Mouse (Mus musculus): ENCODE measurements around the gene Tarsl2. TPM values are rescaled to one million over a fixed set of nuclear protein-coding genes. Genes with fewer than 3 reads are reported as not detected.

The Tarsl2 gene
- polyA plus RNA-seq, 1 experiment from 2014 or later, result 15.4 TPM

DNA sequence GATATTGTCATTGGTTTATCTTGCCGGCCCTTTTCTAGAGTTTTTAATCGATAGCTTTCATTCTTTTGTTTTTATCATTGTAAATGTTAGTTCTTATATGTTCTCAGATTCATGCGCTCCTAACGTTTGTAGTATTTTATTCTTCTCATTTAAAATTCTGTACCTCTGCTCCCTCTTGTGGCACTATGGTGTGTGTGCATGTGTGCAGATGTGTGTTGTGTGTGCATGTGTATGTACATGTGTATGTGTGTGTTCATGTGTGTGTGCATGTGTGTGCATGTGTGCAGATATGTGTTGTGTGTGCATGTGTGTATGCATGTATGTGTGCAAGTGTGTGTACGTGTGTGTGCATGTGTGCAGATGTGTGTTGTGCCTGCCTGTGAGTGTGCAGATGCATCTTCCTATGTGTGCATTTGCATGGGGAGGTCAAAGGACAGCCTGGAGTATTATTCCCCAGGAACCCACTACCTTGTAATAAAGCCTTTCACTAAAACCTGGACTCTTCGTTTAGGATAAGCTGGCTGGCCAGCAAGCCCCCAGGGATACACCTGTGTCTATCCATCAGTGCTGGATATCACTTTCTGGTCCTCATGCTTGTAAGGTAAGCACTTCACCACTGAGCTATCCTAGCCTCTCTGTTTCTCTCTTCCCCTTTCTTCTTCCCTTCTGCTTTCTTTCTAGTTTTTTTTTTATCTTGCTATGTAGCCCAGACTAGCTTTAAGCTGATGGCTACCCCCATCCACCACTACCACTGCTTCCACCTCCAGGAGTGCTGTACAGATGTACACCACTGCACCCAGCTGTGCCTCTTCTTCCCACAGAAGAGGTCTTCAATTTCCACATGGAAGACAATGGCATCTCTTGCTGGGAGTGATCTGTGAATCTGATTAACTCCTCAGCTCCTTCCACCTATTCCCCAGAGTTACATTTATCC lies 2.1 kb upstream of the Tarsl2 start:
- Histone ChIP-seq H3K9ac (ENCODE audit: low read depth, low read length) (no peak overlapping the region), H3K4me2 (ENCODE audit: low read depth, low read length) (no peak overlapping the region), H3K4me3 (ENCODE audit: low read depth, low read length) (no peak overlapping the region), H3K27ac (replicated peaks; ENCODE audit: low read depth, low read length) (no peak overlapping the region), H3K36me3 (ENCODE audit: control insufficient read depth, insufficient read depth, low read length) (no peaks in the 10 kb centered on the region), H3K4me1 (ENCODE audit: control insufficient read depth, insufficient read depth, low read length) (no peaks in the 10 kb centered on the region; the same call in 1 of the 2 replicates), H3K9me3 (ENCODE audit: control insufficient read depth, low read length) (no peaks in the 10 kb centered on the region), H3K27me3 (replicated peaks; ENCODE audit: control insufficient read depth, insufficient read depth, low read length) (no peaks in the 10 kb centered on the region)
- ATAC-seq (ENCODE audit: low read depth) (no peak), DNase-seq (ENCODE audit: low spot score) (peak; percentile 25)
- 73% methylated on average over 6 of the region's 6 CpGs for WGBS

DNA sequence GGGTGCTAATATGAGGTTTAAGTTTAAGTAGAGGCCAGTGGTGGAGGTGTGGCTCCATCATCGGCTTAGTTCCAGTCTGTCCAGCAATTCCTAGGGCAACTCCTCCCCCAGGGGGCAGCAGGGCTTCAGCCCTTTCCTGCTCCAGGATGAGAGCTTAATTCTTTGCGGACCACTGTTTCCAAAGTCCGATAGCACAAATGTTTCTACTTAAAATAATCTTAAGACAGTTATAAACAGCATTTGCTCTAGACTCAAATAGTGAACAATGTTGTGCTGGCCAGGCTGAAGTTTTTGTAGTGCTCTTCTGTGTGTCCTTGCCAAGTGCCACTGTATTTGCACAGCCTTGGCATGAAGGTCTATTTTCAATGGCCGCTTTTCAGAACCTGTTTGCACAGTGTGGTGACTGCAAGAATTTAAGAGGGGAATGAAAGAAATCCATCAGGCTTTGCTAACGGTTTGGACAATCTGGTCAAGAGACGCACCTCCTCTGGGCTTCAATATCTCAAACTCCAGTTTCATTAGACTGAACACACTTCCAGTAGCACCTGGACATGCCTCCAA lies 757 bp upstream of the Tarsl2 start:
- no peak for ATAC-seq (ENCODE audit: low read depth)
- peaks cover 6% of the 10 kb centered on the region for H3K36me3 ChIP-seq (ENCODE audit: control insufficient read depth, insufficient read depth, low read length)

DNA sequence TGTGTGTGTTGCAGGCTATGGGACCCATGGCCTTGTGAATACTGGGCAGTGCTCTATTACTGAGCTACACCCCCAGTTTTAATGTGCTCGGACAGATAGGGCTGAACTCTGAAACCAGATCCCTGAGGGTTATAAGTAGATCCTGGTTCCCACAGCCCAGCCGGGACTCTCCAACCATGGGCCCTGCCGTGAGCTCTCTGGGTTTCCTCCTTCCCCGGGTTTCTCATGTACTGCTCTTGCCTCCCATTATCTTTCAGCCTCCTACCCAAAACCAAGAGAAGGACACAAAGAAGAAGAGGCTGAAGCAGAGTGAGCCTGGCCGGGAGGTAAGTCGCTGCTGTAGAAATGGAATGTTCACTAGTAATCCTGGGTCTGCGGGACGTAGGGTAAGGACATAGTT lies 1.3 kb downstream of the Tarsl2 start:
- H3K4me3 ChIP-seq (ENCODE audit: low read depth, low read length), result no peak overlapping the region
- no peak overlapping the region for H3K9ac ChIP-seq (ENCODE audit: low read depth, low read length)
- 78% methylated on average over 8 of the region's 8 CpGs for WGBS
- H3K36me3 ChIP-seq (ENCODE audit: control insufficient read depth, insufficient read depth, low read length), result peaks cover 14% of the 10 kb centered on the region
- no peak overlapping the region for H3K27ac ChIP-seq (replicated peaks; ENCODE audit: low read depth, low read length)
- peaks cover 13% of the 10 kb centered on the region; the same call in 1 of the 2 replicates for H3K9me3 ChIP-seq (ENCODE audit: control insufficient read depth, low read length)
- H3K4me1 ChIP-seq (ENCODE audit: control insufficient read depth, insufficient read depth, low read length), result no peaks in the 10 kb centered on the region; the same call in 1 of the 2 replicates
- no peak overlapping the region for H3K4me2 ChIP-seq (ENCODE audit: low read depth, low read length)
- ATAC-seq (ENCODE audit: low read depth) (no peak), DNase-seq (ENCODE audit: low spot score) (no peak)
- H3K27me3 ChIP-seq (replicated peaks; ENCODE audit: control insufficient read depth, insufficient read depth, low read length), result no peaks in the 10 kb centered on the region

More for the DNA sequence above, 757 bp upstream of the Tarsl2 start:
- H3K4me3 ChIP-seq (ENCODE audit: low read depth, low read length), result peak overlapping the region; percentile 76
- 23% methylated on average over 6 of the region's 6 CpGs for WGBS
- H3K27me3 ChIP-seq (replicated peaks; ENCODE audit: control insufficient read depth, insufficient read depth, low read length), result no peaks in the 10 kb centered on the region
- peaks cover 5% of the 10 kb centered on the region; the same call in 1 of the 2 replicates for H3K9me3 ChIP-seq (ENCODE audit: control insufficient read depth, low read length)
- peak overlapping the region; percentile 86 for H3K4me2 ChIP-seq (ENCODE audit: low read depth, low read length)
- no peak for DNase-seq (ENCODE audit: low spot score)
- no peak overlapping the region for H3K9ac ChIP-seq (ENCODE audit: low read depth, low read length)
- no peak overlapping the region for H3K27ac ChIP-seq (replicated peaks; ENCODE audit: low read depth, low read length)
- no peaks in the 10 kb centered on the region; the same call in 1 of the 2 replicates for H3K4me1 ChIP-seq (ENCODE audit: control insufficient read depth, insufficient read depth, low read length)

DNA sequence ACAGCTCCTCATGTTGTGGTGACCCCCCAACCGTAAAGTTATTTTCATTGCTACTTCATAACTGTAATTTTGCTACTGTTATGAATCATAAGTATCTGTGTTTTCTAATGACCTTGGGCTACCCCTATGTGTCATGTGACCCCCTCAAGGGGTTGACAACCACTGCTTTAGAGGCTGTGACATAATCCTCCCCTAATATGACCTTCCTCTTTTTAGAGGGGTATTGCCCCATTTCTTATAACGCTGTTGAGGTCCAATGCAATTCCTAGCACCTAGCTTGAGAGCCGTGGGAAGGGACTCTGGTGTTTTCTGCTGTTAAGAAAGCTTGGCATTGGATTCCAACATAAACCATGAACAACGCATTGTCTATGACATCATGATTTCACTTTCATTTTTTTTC lies 6.0 kb downstream of the Tarsl2 start:
- WGBS, result 90% methylated on average over 4 of the region's 4 CpGs

DNA sequence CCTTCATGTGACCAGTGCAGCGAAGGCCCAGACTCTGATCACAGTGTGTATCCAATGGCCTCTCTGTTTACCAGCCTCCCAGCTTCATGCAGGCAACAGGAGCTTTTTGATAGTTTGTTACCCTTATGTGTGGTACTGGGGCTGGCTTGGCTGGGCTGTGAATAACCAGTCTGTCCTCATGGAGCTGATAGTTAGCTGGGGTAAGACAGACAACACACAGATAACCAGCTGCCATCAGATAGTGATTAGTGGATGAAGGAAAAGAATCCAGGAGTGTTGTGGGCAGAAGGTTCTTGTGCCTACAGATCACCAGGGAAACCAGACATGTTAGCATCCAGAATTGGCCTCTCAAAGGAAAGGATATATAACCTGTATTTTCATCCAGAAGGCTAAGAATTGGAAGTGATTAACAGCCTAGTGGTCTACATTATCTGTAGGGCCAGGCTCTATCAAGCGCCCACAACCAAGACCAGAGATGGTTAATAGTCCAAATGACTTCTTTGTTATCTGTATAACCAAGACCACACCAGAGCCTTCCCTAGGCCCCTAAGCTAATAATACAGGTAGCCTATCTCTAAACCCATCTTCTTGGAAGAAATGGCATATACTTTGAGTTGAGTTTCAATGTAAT lies 12.9 kb downstream of the Tarsl2 start:
- Histone ChIP-seq H3K9me3 (ENCODE audit: control insufficient read depth, low read length) (no peaks in the 10 kb centered on the region), H3K9ac (ENCODE audit: low read depth, low read length) (no peak overlapping the region), H3K27me3 (replicated peaks; ENCODE audit: control insufficient read depth, insufficient read depth, low read length) (no peaks in the 10 kb centered on the region), H3K4me3 (ENCODE audit: low read depth, low read length) (no peak overlapping the region), H3K4me2 (ENCODE audit: low read depth, low read length) (no peak overlapping the region), H3K36me3 (ENCODE audit: control insufficient read depth, insufficient read depth, low read length) (0 out of 2 replicates have a peak, but pooled peaks cover 10% of the 10 kb centered on the region), H3K4me1 (ENCODE audit: control insufficient read depth, insufficient read depth, low read length) (no peaks in the 10 kb centered on the region), H3K27ac (replicated peaks; ENCODE audit: low read depth, low read length) (no peak overlapping the region)
- no peak for ATAC-seq (ENCODE audit: low read depth)
- DNase-seq (ENCODE audit: low spot score), result no peak
- WGBS, result 80% methylated on average over 2 of the region's 2 CpGs

More for the DNA sequence above, 6.0 kb downstream of the Tarsl2 start:
- H3K4me2 ChIP-seq (ENCODE audit: low read depth, low read length), result no peak overlapping the region
- no peak overlapping the region for H3K9ac ChIP-seq (ENCODE audit: low read depth, low read length)
- H3K4me1 ChIP-seq (ENCODE audit: control insufficient read depth, insufficient read depth, low read length), result no peaks in the 10 kb centered on the region
- no peaks in the 10 kb centered on the region for H3K27me3 ChIP-seq (replicated peaks; ENCODE audit: control insufficient read depth, insufficient read depth, low read length)
- no peak overlapping the region for H3K4me3 ChIP-seq (ENCODE audit: low read depth, low read length)
- peaks cover 13% of the 10 kb centered on the region; the same call in 1 of the 2 replicates for H3K9me3 ChIP-seq (ENCODE audit: control insufficient read depth, low read length)
- no peak for DNase-seq (ENCODE audit: low spot score)
- no peak for ATAC-seq (ENCODE audit: low read depth)
- H3K36me3 ChIP-seq (ENCODE audit: control insufficient read depth, insufficient read depth, low read length), result peaks cover 28% of the 10 kb centered on the region
- H3K27ac ChIP-seq (replicated peaks; ENCODE audit: low read depth, low read length), result no peak overlapping the region

DNA sequence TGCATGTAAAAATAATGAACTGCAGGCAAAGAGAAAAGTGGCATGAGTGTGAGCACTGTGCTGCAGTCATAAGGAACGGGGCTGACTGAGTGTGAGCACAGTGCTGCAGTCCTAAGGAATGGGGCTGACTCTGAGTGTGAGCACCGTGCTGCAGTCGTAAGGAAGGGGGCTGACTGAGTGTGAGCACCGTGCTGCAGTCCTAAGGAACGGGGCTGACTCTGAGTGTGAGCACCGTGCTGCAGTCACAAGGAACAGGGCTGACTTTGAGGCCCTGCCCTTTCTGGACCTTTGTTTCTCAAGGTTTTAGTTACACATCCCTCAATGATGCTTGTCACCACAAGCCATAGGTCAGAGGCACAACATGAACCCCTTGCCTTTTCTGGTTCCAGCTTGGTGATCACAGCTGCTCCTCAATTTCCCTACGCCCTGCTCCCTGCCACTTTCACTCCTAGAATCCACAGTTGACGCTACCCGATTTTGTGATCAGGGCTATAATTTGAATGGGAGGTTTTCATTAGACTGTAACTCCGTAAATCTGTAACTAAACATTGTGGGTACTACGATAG lies 18.6 kb downstream of the Tarsl2 start:
- ATAC-seq (ENCODE audit: low read depth), result no peak
- H3K27ac ChIP-seq (replicated peaks; ENCODE audit: low read depth, low read length), result no peak overlapping the region
- H3K9me3 ChIP-seq (ENCODE audit: control insufficient read depth, low read length), result no peaks in the 10 kb centered on the region
- no peak for DNase-seq (ENCODE audit: low spot score)
- no peak overlapping the region for H3K4me3 ChIP-seq (ENCODE audit: low read depth, low read length)
- H3K27me3 ChIP-seq (replicated peaks; ENCODE audit: control insufficient read depth, insufficient read depth, low read length), result no peaks in the 10 kb centered on the region
- H3K4me1 ChIP-seq (ENCODE audit: control insufficient read depth, insufficient read depth, low read length), result no peaks in the 10 kb centered on the region
- H3K9ac ChIP-seq (ENCODE audit: low read depth, low read length), result no peak overlapping the region
- no peak overlapping the region for H3K4me2 ChIP-seq (ENCODE audit: low read depth, low read length)
- peaks cover 25% of the 10 kb centered on the region; the same call in 1 of the 2 replicates for H3K36me3 ChIP-seq (ENCODE audit: control insufficient read depth, insufficient read depth, low read length)
- 69% methylated on average over 11 of the region's 11 CpGs for WGBS

DNA sequence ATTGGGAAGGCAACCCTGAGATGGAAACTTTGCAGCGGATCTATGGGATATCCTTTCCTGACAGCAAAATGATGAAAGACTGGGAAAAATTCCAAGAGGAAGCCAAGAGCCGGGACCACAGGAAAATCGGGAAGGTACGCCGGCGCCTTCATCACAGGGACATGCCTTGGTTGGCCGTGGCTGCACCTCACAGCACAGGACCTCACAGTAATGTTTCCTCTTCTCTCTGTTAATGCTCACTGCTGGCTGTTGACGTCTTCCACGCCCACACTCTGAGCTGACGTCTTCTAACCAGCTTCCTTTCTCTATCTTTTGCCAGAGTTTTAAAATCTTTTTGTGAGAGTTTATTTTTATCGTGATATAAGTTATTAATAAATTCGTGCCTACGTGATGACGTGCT lies 19.2 kb downstream of the Tarsl2 start:
- DNase-seq (ENCODE audit: low spot score) (no peak), ATAC-seq (ENCODE audit: low read depth) (no peak)
- H3K4me2 ChIP-seq (ENCODE audit: low read depth, low read length), result no peak overlapping the region
- H3K9ac ChIP-seq (ENCODE audit: low read depth, low read length), result no peak overlapping the region
- H3K36me3 ChIP-seq (ENCODE audit: control insufficient read depth, insufficient read depth, low read length), result peaks cover 25% of the 10 kb centered on the region; the same call in 1 of the 2 replicates
- H3K4me3 ChIP-seq (ENCODE audit: low read depth, low read length), result no peak overlapping the region
- WGBS, result 86% methylated on average over 14 of the region's 14 CpGs
- H3K9me3 ChIP-seq (ENCODE audit: control insufficient read depth, low read length), result no peaks in the 10 kb centered on the region
- H3K4me1 ChIP-seq (ENCODE audit: control insufficient read depth, insufficient read depth, low read length), result no peaks in the 10 kb centered on the region
- H3K27me3 ChIP-seq (replicated peaks; ENCODE audit: control insufficient read depth, insufficient read depth, low read length), result no peaks in the 10 kb centered on the region
- no peak overlapping the region for H3K27ac ChIP-seq (replicated peaks; ENCODE audit: low read depth, low read length)

DNA sequence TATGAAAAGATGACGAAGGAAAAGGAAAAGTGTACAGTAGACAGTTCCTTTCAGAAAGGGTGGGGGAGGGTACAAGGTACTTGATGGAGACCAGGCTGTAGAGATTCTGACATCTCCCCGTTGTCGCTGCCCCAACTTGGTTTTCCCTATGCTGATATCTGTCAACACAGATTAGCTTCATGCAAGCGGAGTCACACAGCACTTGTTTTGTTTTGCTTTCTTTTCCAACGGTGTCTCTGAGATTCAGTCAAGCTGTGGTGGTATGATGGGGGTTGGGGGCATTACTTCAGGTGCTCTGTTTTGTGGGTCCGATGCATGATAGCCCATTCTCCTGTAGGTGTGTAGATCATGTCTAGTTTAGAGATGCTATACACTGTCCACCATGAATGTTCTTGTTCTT lies 22.8 kb downstream of the Tarsl2 start:
- no peak overlapping the region for H3K27ac ChIP-seq (replicated peaks; ENCODE audit: low read depth, low read length)
- H3K4me3 ChIP-seq (ENCODE audit: low read depth, low read length), result no peak overlapping the region
- ATAC-seq (ENCODE audit: low read depth) (no peak), DNase-seq (ENCODE audit: low spot score) (no peak)
- H3K4me2 ChIP-seq (ENCODE audit: low read depth, low read length), result no peak overlapping the region
- no peaks in the 10 kb centered on the region for H3K27me3 ChIP-seq (replicated peaks; ENCODE audit: control insufficient read depth, insufficient read depth, low read length)
- no peak overlapping the region for H3K9ac ChIP-seq (ENCODE audit: low read depth, low read length)
- H3K4me1 ChIP-seq (ENCODE audit: control insufficient read depth, insufficient read depth, low read length), result no peaks in the 10 kb centered on the region
- peaks cover 25% of the 10 kb centered on the region; the same call in 1 of the 2 replicates for H3K36me3 ChIP-seq (ENCODE audit: control insufficient read depth, insufficient read depth, low read length)
- H3K9me3 ChIP-seq (ENCODE audit: control insufficient read depth, low read length), result no peaks in the 10 kb centered on the region
- WGBS, result 85% methylated on average over 6 of the region's 6 CpGs

Measured in embryonic facial prominence, embryonic 14.5 days (tissue).